Mouse (Mus musculus) lung, postnatal 14 days (tissue): ENCODE results near the gene Ap1g1.
"Not testable (repeated sequence)": the region's sequence is repeated elsewhere in the genome, so short reads cannot be mapped to it uniquely, and the experiment has no call there.

Experiments
- DNase-seq: peaks from one replicate; pipeline ENCODE4 v3.0.0; 2021

The Ap1g1 gene

GRCm38 (mm10) chr8:109868003-109868679 is 89.8 kb downstream of the Ap1g1 start, which contains the start of gene Phlpp2:
Phlpp2 (plus strand) TSS chr8:109868542.
- DNase-seq, result peak; percentile 99

- peak; percentile 39 for DNase-seq
Observed at GRCm38 (mm10) chr8:109868680-109869361, 90.5 kb downstream of the Ap1g1 start.

- no peak for DNase-seq
Observed at GRCm38 (mm10) chr8:109871056-109871455, 92.7 kb downstream of the Ap1g1 start.

- DNase-seq, result not testable (repeated sequence)
Observed at GRCm38 (mm10) chr8:109873800-109874199, 95.4 kb downstream of the Ap1g1 start.

- no peak for DNase-seq
Observed at GRCm38 (mm10) chr8:109880012-109880662, 101.8 kb downstream of the Ap1g1 start.

- no peak for DNase-seq
Observed at GRCm38 (mm10) chr8:109885294-109885693, 106.9 kb downstream of the Ap1g1 start.

- DNase-seq, result no peak
Observed at GRCm38 (mm10) chr8:109889211-109889610, 110.9 kb downstream of the Ap1g1 start.

GRCm38 (mm10) chr8:109890794-109891585 is 112.6 kb downstream of the Ap1g1 start:
- no peak for DNase-seq

GRCm38 (mm10) chr8:109894636-109895035 is 116.3 kb downstream of the Ap1g1 start:
- DNase-seq, result no peak

- no peak for DNase-seq
Observed at GRCm38 (mm10) chr8:109895355-109895754, 117.0 kb downstream of the Ap1g1 start.

GRCm38 (mm10) chr8:109902379-109902778 is 124.0 kb downstream of the Ap1g1 start:
- DNase-seq, result no peak

- no peak for DNase-seq
Observed at GRCm38 (mm10) chr8:109903909-109904469, 125.6 kb downstream of the Ap1g1 start.

- DNase-seq, result no peak
Observed at GRCm38 (mm10) chr8:109904928-109905668, 126.7 kb downstream of the Ap1g1 start.

- no peak for DNase-seq
Observed at GRCm38 (mm10) chr8:109906907-109907306, 128.6 kb downstream of the Ap1g1 start.

GRCm38 (mm10) chr8:109907376-109907775 is 129.0 kb downstream of the Ap1g1 start:
- DNase-seq, result no peak
